Mouse (Mus musculus): ENCODE measurements around the gene Gnpat. TPM values are rescaled to one million over a fixed set of nuclear protein-coding genes. Genes with fewer than 3 reads are reported as not detected.

Gene Gnpat
- polyA plus RNA-seq, 1 experiment from 2014 or later = 74.8 TPM

- no peak for ATAC-seq (replicated peaks; ENCODE audit: low FRiP score, low read depth)
- Histone ChIP-seq H3K27me3 (ENCODE audit: insufficient read depth, low read length) (no peaks in the 10 kb centered on the region), H3K36me3 (ENCODE audit: insufficient read depth, low read length) (peaks cover 34% of the 10 kb centered on the region), H3K9ac (ENCODE audit: low read depth, low read length) (no peak overlapping the region), H3K4me1 (replicated peaks; ENCODE audit: insufficient read depth, low read length) (no peaks in the 10 kb centered on the region), H3K27ac (no peak overlapping the region), H3K9me3 (replicated peaks; ENCODE audit: low read length) (peaks cover 16% of the 10 kb centered on the region), H3K4me2 (ENCODE audit: low read length) (no peak overlapping the region), H3K4me3 (replicated peaks; ENCODE audit: low read depth, low read length) (no peak overlapping the region)
- 100% methylated on average over 1 of the region's 1 CpGs for WGBS
- no peak for DNase-seq (ENCODE audit: low spot score)
- no peak for TF ChIP-seq CTCF (IDR thresholded peaks at IDR 0.05; ENCODE audit: low read depth)
Observed at GRCm38 (mm10) chr8:124853511-124853910, 9.3 kb upstream of the Gnpat start.

DNA sequence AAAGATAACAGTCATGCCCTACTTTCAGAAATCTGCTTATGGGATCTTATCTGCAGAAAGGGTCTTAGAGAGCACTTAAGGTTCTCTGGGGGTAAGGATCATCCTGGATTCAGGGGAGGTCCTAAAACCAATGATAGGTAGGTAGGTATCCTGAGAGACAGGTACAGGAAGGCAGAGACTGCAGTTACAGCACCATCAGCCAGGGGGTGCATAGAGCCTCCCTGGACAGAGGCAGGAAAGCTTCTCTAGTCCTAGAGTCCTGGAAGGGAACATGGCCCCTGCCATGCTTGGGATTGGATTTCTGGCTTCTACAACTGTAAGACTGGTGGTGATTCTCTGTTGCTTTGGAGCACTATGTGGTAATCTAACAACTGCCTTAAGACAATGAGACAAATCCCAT is 3.4 kb upstream of the Gnpat start:
- ATAC-seq (replicated peaks; ENCODE audit: low FRiP score, low read depth) = no peak
- no peak overlapping the region for H3K9ac ChIP-seq (ENCODE audit: low read depth, low read length)
- H3K4me3 ChIP-seq (replicated peaks; ENCODE audit: low read depth, low read length) = no peak overlapping the region
- no peak overlapping the region for H3K27ac ChIP-seq
- peak; percentile 50; the same call in 1 of the 2 replicates for TF ChIP-seq CTCF (IDR thresholded peaks at IDR 0.05; ENCODE audit: low read depth)
- H3K36me3 ChIP-seq (ENCODE audit: insufficient read depth, low read length) = peaks cover 35% of the 10 kb centered on the region
- H3K27me3 ChIP-seq (ENCODE audit: insufficient read depth, low read length) = no peaks in the 10 kb centered on the region
- peaks cover 9% of the 10 kb centered on the region; the same call in 1 of the 2 replicates for H3K4me1 ChIP-seq (replicated peaks; ENCODE audit: insufficient read depth, low read length)
- H3K9me3 ChIP-seq (replicated peaks; ENCODE audit: low read length) = no peaks in the 10 kb centered on the region; the same call in none of the 2 replicates
- DNase-seq (ENCODE audit: low spot score) = no peak
- H3K4me2 ChIP-seq (ENCODE audit: low read length) = no peak overlapping the region

DNA sequence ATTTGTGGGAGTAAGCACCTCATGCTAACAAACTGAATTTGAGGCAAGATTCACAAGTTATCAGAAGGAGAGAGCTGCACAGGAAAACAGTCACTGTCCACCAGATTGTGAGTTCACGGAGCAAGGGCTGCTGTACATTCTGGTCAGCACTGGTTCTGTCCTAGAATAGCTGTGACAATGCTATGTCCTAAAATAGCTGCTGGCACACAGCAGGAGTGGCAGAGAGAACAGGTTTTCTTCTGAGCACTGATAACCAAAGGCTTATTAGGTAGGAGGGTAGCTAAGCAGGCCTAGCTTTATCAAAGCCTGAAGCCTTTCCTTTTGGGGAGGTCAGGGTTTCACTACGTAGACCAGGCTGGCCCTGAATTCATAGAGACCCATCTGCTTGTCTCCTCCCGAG is 2.6 kb upstream of the Gnpat start:
- Histone ChIP-seq H3K4me2 (ENCODE audit: low read length) (no peak overlapping the region), H3K4me3 (replicated peaks; ENCODE audit: low read depth, low read length) (no peak overlapping the region), H3K4me1 (replicated peaks; ENCODE audit: insufficient read depth, low read length) (peaks cover 11% of the 10 kb centered on the region; the same call in 1 of the 2 replicates), H3K36me3 (ENCODE audit: insufficient read depth, low read length) (peaks cover 30% of the 10 kb centered on the region; the same call in 1 of the 2 replicates), H3K27ac (no peak overlapping the region), H3K9ac (ENCODE audit: low read depth, low read length) (no peak overlapping the region), H3K9me3 (replicated peaks; ENCODE audit: low read length) (no peaks in the 10 kb centered on the region; the same call in 1 of the 2 replicates), H3K27me3 (ENCODE audit: insufficient read depth, low read length) (no peaks in the 10 kb centered on the region)
- 94% methylated on average over 3 of the region's 3 CpGs for WGBS
- TF ChIP-seq CTCF (IDR thresholded peaks at IDR 0.05; ENCODE audit: low read depth) = no peak
- ATAC-seq (replicated peaks; ENCODE audit: low FRiP score, low read depth) (no peak), DNase-seq (ENCODE audit: low spot score) (no peak)

- WGBS = under 1% methylated on average over 33 of the region's 33 CpGs
- ATAC-seq (replicated peaks; ENCODE audit: low FRiP score, low read depth) = peak; percentile 82; the same call in 1 of the 2 replicates
- TF ChIP-seq CTCF (IDR thresholded peaks at IDR 0.05; ENCODE audit: low read depth) = no peak; the same call in 1 of the 2 replicates
Observed at GRCm38 (mm10) chr8:124863163-124863677, 387 bp downstream of the Gnpat start.

DNA sequence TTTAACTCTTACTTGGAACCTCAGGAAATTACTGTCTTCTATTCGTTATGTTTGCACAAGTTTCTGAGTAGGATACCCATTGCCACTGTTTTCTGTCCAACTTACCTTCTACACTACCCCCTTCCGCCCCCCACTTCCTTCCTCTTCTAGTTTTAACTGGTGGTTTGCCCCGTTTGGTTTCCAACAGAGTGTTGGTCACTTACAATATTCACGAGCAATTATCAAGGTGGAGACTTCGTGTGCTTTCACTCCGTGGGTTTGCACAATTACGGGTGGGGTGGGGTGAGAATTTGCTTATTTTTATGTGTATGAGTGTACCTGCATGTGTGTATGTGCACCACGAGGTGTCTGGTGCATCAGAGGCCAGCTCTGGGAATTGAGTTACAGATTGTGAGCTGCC is 896 bp downstream of the Gnpat start:
- Histone ChIP-seq H3K27ac (peak overlapping the region; percentile 96), H3K9me3 (replicated peaks; ENCODE audit: low read length) (no peaks in the 10 kb centered on the region), H3K9ac (ENCODE audit: low read depth, low read length) (peak overlapping the region; percentile 98), H3K36me3 (ENCODE audit: insufficient read depth, low read length) (peaks cover 15% of the 10 kb centered on the region; the same call in 1 of the 2 replicates), H3K4me3 (replicated peaks; ENCODE audit: low read depth, low read length) (peak overlapping the region; percentile 93), H3K4me2 (ENCODE audit: low read length) (peak overlapping the region; percentile 87), H3K4me1 (replicated peaks; ENCODE audit: insufficient read depth, low read length) (peaks cover 11% of the 10 kb centered on the region; the same call in 1 of the 2 replicates), H3K27me3 (ENCODE audit: insufficient read depth, low read length) (no peaks in the 10 kb centered on the region)
- DNase-seq (ENCODE audit: low spot score) = no peak
- 8% methylated on average over 8 of the region's 8 CpGs for WGBS
- TF ChIP-seq CTCF (IDR thresholded peaks at IDR 0.05; ENCODE audit: low read depth) = no peak
- no peak for ATAC-seq (replicated peaks; ENCODE audit: low FRiP score, low read depth)

More at GRCm38 (mm10) chr8:124863163-124863677, 387 bp downstream of the Gnpat start:
- peak overlapping the region; percentile 96 for H3K27ac ChIP-seq
- peak overlapping the region; percentile 87 for H3K4me2 ChIP-seq (ENCODE audit: low read length)
- H3K4me3 ChIP-seq (replicated peaks; ENCODE audit: low read depth, low read length) = peak overlapping the region; percentile 93
- peak overlapping the region; percentile 98 for H3K9ac ChIP-seq (ENCODE audit: low read depth, low read length)
- H3K36me3 ChIP-seq (ENCODE audit: insufficient read depth, low read length) = peaks cover 18% of the 10 kb centered on the region; the same call in 1 of the 2 replicates
- no peaks in the 10 kb centered on the region for H3K27me3 ChIP-seq (ENCODE audit: insufficient read depth, low read length)
- H3K9me3 ChIP-seq (replicated peaks; ENCODE audit: low read length) = no peaks in the 10 kb centered on the region
- no peak for DNase-seq (ENCODE audit: low spot score)
- H3K4me1 ChIP-seq (replicated peaks; ENCODE audit: insufficient read depth, low read length) = peaks cover 11% of the 10 kb centered on the region; the same call in 1 of the 2 replicates

DNA sequence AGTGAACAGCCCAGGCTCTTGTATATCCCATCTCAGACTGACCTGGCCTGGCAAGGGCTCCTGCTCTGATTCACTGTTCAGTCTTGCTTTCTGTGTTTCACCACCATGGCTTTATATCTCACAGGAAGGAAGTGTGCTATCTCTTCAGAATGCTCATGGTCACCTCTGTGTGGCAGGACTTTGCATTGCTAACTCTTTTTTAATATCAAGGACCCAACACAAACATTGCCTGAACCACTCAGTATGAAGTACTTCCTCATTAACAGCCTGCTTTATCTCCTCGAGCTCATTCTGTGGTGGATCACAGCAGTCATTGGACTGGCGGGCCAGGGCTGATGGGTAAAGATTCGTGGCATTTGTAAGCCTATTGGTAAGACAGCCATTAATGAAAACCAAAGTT is 3.8 kb downstream of the Gnpat start:
- DNase-seq (ENCODE audit: low spot score) = no peak
- WGBS = 76% methylated on average over 3 of the region's 3 CpGs
- Histone ChIP-seq H3K9me3 (replicated peaks; ENCODE audit: low read length) (no peaks in the 10 kb centered on the region), H3K4me1 (replicated peaks; ENCODE audit: insufficient read depth, low read length) (peaks cover 11% of the 10 kb centered on the region; the same call in 1 of the 2 replicates), H3K4me2 (ENCODE audit: low read length) (no peak overlapping the region), H3K27me3 (ENCODE audit: insufficient read depth, low read length) (no peaks in the 10 kb centered on the region), H3K36me3 (ENCODE audit: insufficient read depth, low read length) (peaks cover 9% of the 10 kb centered on the region; the same call in 1 of the 2 replicates), H3K27ac (no peak overlapping the region), H3K4me3 (replicated peaks; ENCODE audit: low read depth, low read length) (no peak overlapping the region), H3K9ac (ENCODE audit: low read depth, low read length) (no peak overlapping the region)
- TF ChIP-seq CTCF (IDR thresholded peaks at IDR 0.05; ENCODE audit: low read depth) = no peak
- ATAC-seq (replicated peaks; ENCODE audit: low FRiP score, low read depth) = no peak

All from kidney, postnatal 0 days (tissue).